15 mouse cellular contexts compared by ENCODE assay signal in genomic region chr13:47797859-47798258, GRCm38 (mm10).
DNase-seq lines count a peak whose midpoint lies in the region; ATAC-seq lines count a peak whose summit lies in the region.
"Had no signal": no experiment of that assay in that cellular context is flagged by ENCODE, and none has a peak within 500 bp of the region (broad histone marks: within the 10 kb centered on the region; RNA-seq: fewer than 3 reads in every experiment).

No protein-coding gene starts in this region.

- no peak overlapping the region for H3K4me2 ChIP-seq in lung, embryonic 15.5 days
- H3K4me2 ChIP-seq: kidney, embryonic 15.5 days; limb, embryonic 12.5 days; liver, embryonic 15.5 days had no signal

- H3K4me3 ChIP-seq in lung, embryonic 15.5 days, result no peak overlapping the region
- H3K4me3 ChIP-seq: hindbrain, embryonic 10.5 days; kidney, embryonic 15.5 days; limb, embryonic 12.5 days; liver, embryonic 15.5 days had no signal

- no peaks in the 10 kb centered on the region for H3K27me3 ChIP-seq in lung, embryonic 15.5 days
- H3K27me3 ChIP-seq: kidney, embryonic 15.5 days; limb, embryonic 12.5 days; liver, embryonic 15.5 days had no signal

- no peaks in the 10 kb centered on the region for H3K36me3 ChIP-seq in lung, embryonic 15.5 days
- H3K36me3 ChIP-seq: hindbrain, embryonic 10.5 days; kidney, embryonic 15.5 days; limb, embryonic 12.5 days; liver, embryonic 15.5 days had no signal

- ATAC-seq in lung, embryonic 15.5 days (ENCODE audit: borderline replicate concordance, extremely low read depth, low FRiP score, low TSS enrichment), result peak; percentile 90
- ATAC-seq: forebrain, embryonic 16.5 days had no signal

- DNase-seq in lung, adult 18-20 months, result no peak
- DNase-seq in NIH3T3 (ENCODE audit: low read depth), result peak; percentile 74
- DNase-seq in gastrocnemius, adult 18-20 months (ENCODE audit: low spot score), result peak; percentile 5
- peak; percentile 21 for DNase-seq in heart, postnatal 25 days (ENCODE audit: low spot score)
- no peak for DNase-seq in yolk sac, embryonic 10.5 days (ENCODE audit: low spot score)
- no peak for DNase-seq in left cerebral cortex, postnatal 25 days (ENCODE audit: low spot score in 2 of 2)
- DNase-seq: adrenal gland, postnatal 36 days; cerebellum, adult 9-11 months; embryo, embryonic 11 days had no signal

- no peak overlapping the region for H3K9ac ChIP-seq in lung, embryonic 15.5 days
- H3K9ac ChIP-seq: kidney, embryonic 15.5 days; limb, embryonic 12.5 days; liver, embryonic 15.5 days had no signal

- intact Hi-C loops in heart, postnatal 25 days (cut with DNase I), result no loop called here
- intact Hi-C loops in left cerebral cortex, postnatal 25 days (cut with DNase I), result no loop called here

- peak overlapping the region; percentile 18 for H3K27ac ChIP-seq in lung, embryonic 15.5 days
- H3K27ac ChIP-seq: hindbrain, embryonic 10.5 days; kidney, embryonic 15.5 days; limb, embryonic 12.5 days; liver, embryonic 15.5 days had no signal

- no peaks in the 10 kb centered on the region for H3K4me1 ChIP-seq in lung, embryonic 15.5 days
- H3K4me1 ChIP-seq: hindbrain, embryonic 10.5 days; kidney, embryonic 15.5 days; limb, embryonic 12.5 days; liver, embryonic 15.5 days had no signal

- WGBS in lung, embryonic 15.5 days, result 44% methylated on average over 4 of the region's 4 CpGs

- no peaks in the 10 kb centered on the region for H3K9me3 ChIP-seq in lung, embryonic 15.5 days
- H3K9me3 ChIP-seq: hindbrain, embryonic 10.5 days; kidney, embryonic 15.5 days; limb, embryonic 12.5 days; liver, embryonic 15.5 days had no signal

Comparison
In these comparisons a context has a peak if more than half of its experiments do, and no peak if none do; other contexts are left out.
1. DNase-seq: peak in NIH3T3 (single experiment), gastrocnemius, adult 18-20 months (single experiment) and heart, postnatal 25 days (single experiment); none in lung, adult 18-20 months (0 of 2), yolk sac, embryonic 10.5 days (single experiment) and left cerebral cortex, postnatal 25 days (0 of 2).